Mouse (Mus musculus): ENCODE measurements around the gene Birc3. TPM values are rescaled to one million over a fixed set of nuclear protein-coding genes. Genes with fewer than 3 reads are reported as not detected.

Gene Birc3
- total and polyA plus RNA-seq, 3 experiments = 11.6 to 26.5 TPM; not detected in 1

DNA sequence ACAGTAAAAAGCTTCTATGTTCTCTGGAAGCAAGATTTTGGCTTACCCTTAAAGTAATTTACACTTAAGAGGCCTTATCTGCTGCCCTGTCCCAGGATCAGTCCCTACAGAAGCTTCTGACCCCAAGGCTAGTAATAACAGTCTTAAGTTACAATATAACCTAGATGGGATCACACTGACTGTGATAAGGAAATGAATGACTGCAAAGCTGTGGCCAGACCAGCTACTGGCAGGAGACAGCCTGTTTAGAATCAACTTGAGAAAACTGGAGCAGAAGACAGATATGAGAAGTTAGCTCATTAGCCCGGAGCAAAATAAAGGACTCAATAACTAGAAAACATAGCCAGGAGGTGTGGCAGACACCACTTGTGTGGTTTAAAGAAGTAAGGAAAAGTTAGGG, 33.6 kb upstream of the Birc3 start:
- Histone ChIP-seq H3K4me3 (ENCODE audit: control insufficient read depth in 1 of 2, insufficient read depth in 1 of 2, low read depth in 2 of 2, low read length in 2 of 2) (no peak overlapping the region), H3K27ac (ENCODE audit: control insufficient read depth, low read depth, low read length) (no peak overlapping the region), H3K9ac (ENCODE audit: control insufficient read depth, low read depth, low read length, poor library complexity, severe bottlenecking) (no peak overlapping the region), H3K79me2 (ENCODE audit: control insufficient read depth, insufficient read depth, low read length, poor library complexity) (no peaks in the 10 kb centered on the region), H3K9me3 (replicated peaks; ENCODE audit: insufficient read depth, low read length) (no peaks in the 10 kb centered on the region), H3K27me3 (ENCODE audit: control insufficient read depth in 1 of 2, insufficient read depth in 2 of 2, low read length in 2 of 2) (peaks cover 0 to 3% of the 10 kb centered on the region in 2 experiments; a peak in 2 of 4 replicates), H3K4me1 (ENCODE audit: control insufficient read depth in 1 of 2, insufficient read depth in 2 of 2, low read length in 2 of 2) (no peaks in the 10 kb centered on the region), H3K36me3 (ENCODE audit: control insufficient read depth in 1 of 2, insufficient read depth in 2 of 2, low read length in 2 of 2) (no peaks in the 10 kb centered on the region)
- DNase-seq (ENCODE audit: low read depth, low spot score) = no peak
- TF ChIP-seq KAT2A (conservative IDR thresholded peaks at IDR 0.05; ENCODE audit: low read depth, low read length) (no peak), ETS1 (IDR thresholded peaks at IDR 0.05; ENCODE audit: low read depth, low read length) (no peak), GATA1 (IDR thresholded peaks at IDR 0.05; ENCODE audit: low read depth, low read length) (no peak), TAL1 (IDR thresholded peaks at IDR 0.05; ENCODE audit: low read length) (no peak), E2F4 (IDR thresholded peaks at IDR 0.05; ENCODE audit: borderline replicate concordance, low read depth, low read length) (no peak), EP300 (IDR thresholded peaks at IDR 0.05; ENCODE audit: low read depth in 1 of 2, low read length in 2 of 2) (no peak), CHD1 (IDR thresholded peaks at IDR 0.05; ENCODE audit: low read depth, low read length) (no peak), BHLHE40 (IDR thresholded peaks at IDR 0.05; ENCODE audit: borderline replicate concordance, low read depth, low read length) (no peak), MYB (IDR thresholded peaks at IDR 0.05; ENCODE audit: low read depth, low read length) (no peak), RCOR1 (IDR thresholded peaks at IDR 0.05; ENCODE audit: low read depth, low read length) (no peak), RAD21 (IDR thresholded peaks at IDR 0.05; ENCODE audit: low read depth, low read length) (no peak), MAX (IDR thresholded peaks at IDR 0.05; ENCODE audit: low read length) (no peak), GABPA (IDR thresholded peaks at IDR 0.05; ENCODE audit: low read depth, low read length) (no peak), USF1 (IDR thresholded peaks at IDR 0.05; ENCODE audit: low read depth, low read length) (no peak), ZMIZ1 (IDR thresholded peaks at IDR 0.05; ENCODE audit: low read depth, low read length) (no peak), ELF1 (IDR thresholded peaks at IDR 0.05; ENCODE audit: low read depth, low read length) (no peak), ZC3H11A (IDR thresholded peaks at IDR 0.05; ENCODE audit: low read depth, low read length) (no peak), MEF2A (IDR thresholded peaks at IDR 0.05; ENCODE audit: extremely low read depth, insufficient replicate concordance, low read depth, low read length, poor library complexity, severe bottlenecking) (no peak), TBP (IDR thresholded peaks at IDR 0.05; ENCODE audit: low read depth, low read length) (no peak)

- no peak for TF ChIP-seq ZNF384 (IDR thresholded peaks at IDR 0.05; ENCODE audit: low read depth, low read length)
- TF ChIP-seq CHD2 (IDR thresholded peaks at IDR 0.05; ENCODE audit: low read length) = no peak
- TF ChIP-seq HCFC1 (IDR thresholded peaks at IDR 0.05; ENCODE audit: low read depth, low read length) = no peak
- TF ChIP-seq SMC3 (IDR thresholded peaks at IDR 0.05; ENCODE audit: low read depth, low read length) = no peak
- no peak for TF ChIP-seq RCOR1 (IDR thresholded peaks at IDR 0.05; ENCODE audit: low read depth, low read length)
- no peak for TF ChIP-seq UBTF (IDR thresholded peaks at IDR 0.05; ENCODE audit: borderline replicate concordance, insufficient read depth, low read depth, low read length)
- no peak for TF ChIP-seq MAZ (IDR thresholded peaks at IDR 0.05; ENCODE audit: low read depth, low read length)
- no peak for TF ChIP-seq EP300 (IDR thresholded peaks at IDR 0.05; ENCODE audit: low read depth in 1 of 2, low read length in 2 of 2)
- TF ChIP-seq GABPA (IDR thresholded peaks at IDR 0.05; ENCODE audit: low read depth, low read length) = no peak
- no peak for TF ChIP-seq BHLHE40 (IDR thresholded peaks at IDR 0.05; ENCODE audit: borderline replicate concordance, low read depth, low read length)
- no peak for TF ChIP-seq POLR2A (IDR thresholded peaks at IDR 0.05; ENCODE audit: control insufficient read depth in 1 of 2, insufficient read depth in 1 of 2, low read depth in 1 of 2, low read length in 2 of 2, poor library complexity in 1 of 2)
- TF ChIP-seq KAT2A (conservative IDR thresholded peaks at IDR 0.05; ENCODE audit: low read depth, low read length) = no peak
- no peak for TF ChIP-seq CTCF (IDR thresholded peaks at IDR 0.05 in 2 of 3, conservative IDR thresholded peaks at IDR 0.05 in 1 of 3; ENCODE audit: control insufficient read depth in 1 of 3, insufficient read depth in 1 of 3, low read depth in 2 of 3, low read length in 3 of 3, poor library complexity in 1 of 3, severe bottlenecking in 1 of 3)
- no peak for TF ChIP-seq ETS1 (IDR thresholded peaks at IDR 0.05; ENCODE audit: low read depth, low read length)
- Histone ChIP-seq H3K9ac (ENCODE audit: control insufficient read depth, low read depth, low read length, poor library complexity, severe bottlenecking) (no peak overlapping the region), H3K27ac (ENCODE audit: control insufficient read depth, low read depth, low read length) (no peak overlapping the region), H3K4me3 (ENCODE audit: control insufficient read depth in 1 of 2, insufficient read depth in 1 of 2, low read depth in 2 of 2, low read length in 2 of 2) (no peak overlapping the region), H3K9me3 (replicated peaks; ENCODE audit: insufficient read depth, low read length) (no peaks in the 10 kb centered on the region), H3K36me3 (ENCODE audit: control insufficient read depth in 1 of 2, insufficient read depth in 2 of 2, low read length in 2 of 2) (no peaks in the 10 kb centered on the region), H3K4me1 (ENCODE audit: control insufficient read depth in 1 of 2, insufficient read depth in 2 of 2, low read length in 2 of 2) (no peaks in the 10 kb centered on the region), H3K27me3 (ENCODE audit: control insufficient read depth in 1 of 2, insufficient read depth in 2 of 2, low read length in 2 of 2) (peaks cover 2 to 4% of the 10 kb centered on the region in 2 experiments; a peak in 3 of 4 replicates), H3K79me2 (ENCODE audit: control insufficient read depth, insufficient read depth, low read length, poor library complexity) (no peaks in the 10 kb centered on the region)
- DNase-seq (ENCODE audit: low read depth, low spot score) = no peak
These were observed 30.8 kb upstream of the Birc3 start for GRCm38 (mm10) chr9:7903825-7904224.
